Mouse (Mus musculus): ENCODE measurements around the gene Timeless. TPM values are rescaled to one million over a fixed set of nuclear protein-coding genes. Genes with fewer than 3 reads are reported as not detected.
"Not testable (repeated sequence)": the region's sequence is repeated elsewhere in the genome, so short reads cannot be mapped to it uniquely, and the experiment has no call there.

The Timeless gene
- 52.8 and 60.3 TPM in 2 replicates for total RNA-seq (2017)

DNA sequence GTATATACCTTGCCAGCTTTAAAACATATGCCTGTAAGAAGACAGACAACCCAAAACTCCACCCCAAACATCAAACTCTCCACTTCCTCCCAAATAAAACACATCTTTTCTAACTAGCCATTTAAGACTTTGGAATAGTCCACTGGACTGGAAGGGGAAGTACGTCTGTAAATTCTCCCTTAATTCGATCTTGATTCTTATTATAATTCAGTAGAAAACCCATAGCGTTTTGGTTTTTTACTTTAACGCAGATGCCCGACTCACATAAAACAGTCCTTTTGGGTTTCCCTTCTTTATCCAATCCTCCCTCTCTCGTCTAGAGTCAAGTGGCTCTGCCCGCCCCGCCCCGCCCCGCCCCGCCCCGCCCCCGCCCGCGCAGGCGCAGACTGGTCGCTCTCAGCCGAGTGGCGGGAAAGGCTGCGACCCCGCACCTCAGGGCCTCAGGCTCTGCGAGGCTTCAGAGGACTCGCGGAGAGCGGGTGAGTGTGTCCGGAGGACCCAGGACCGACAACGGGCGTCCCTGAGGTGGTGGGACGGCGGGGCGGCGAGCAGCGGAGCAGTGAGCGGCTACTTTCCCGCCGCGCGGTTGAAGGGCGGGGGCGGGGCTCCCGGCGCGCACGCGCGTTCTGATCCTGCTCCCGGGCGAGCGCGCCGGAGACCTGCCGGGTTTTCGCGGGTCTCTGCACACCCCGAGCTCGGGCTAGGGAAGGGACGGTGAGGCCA lies at the start of gene Timeless:
Gene Timeless, plus strand, starts transcription at position 369 of the 723 bp plus-strand sequence.
- peak; percentile 39 to 64 for ATAC-seq (replicated peaks in 1 of 2; ENCODE audit: insufficient read depth in 1 of 2, low FRiP score in 2 of 2, low TSS enrichment in 1 of 2, low read depth in 1 of 2, poor library complexity in 2 of 2, severe bottlenecking in 2 of 2)

DNA sequence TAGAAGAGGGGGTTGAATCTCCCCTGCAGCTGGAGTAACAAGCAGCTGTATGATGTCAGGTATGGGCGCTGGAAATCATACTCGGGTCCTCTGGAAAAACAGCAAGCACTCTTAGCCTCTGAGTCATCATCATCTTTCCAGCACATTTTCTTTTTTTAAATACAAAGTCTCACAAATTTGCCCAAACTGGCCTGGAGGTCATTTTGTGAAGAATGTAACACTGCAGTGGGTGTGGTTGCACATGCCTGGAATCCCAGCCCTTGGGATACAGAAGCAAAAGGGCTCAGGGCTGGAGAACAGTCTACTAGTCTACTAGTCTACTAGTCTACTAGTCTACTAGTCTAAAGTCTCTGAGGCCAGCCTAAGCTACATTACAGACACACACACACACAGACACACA lies 47.6 kb upstream of the Timeless start:
- ATAC-seq (replicated peaks in 1 of 2; ENCODE audit: insufficient read depth in 1 of 2, low FRiP score in 2 of 2, low TSS enrichment in 1 of 2, low read depth in 1 of 2, poor library complexity in 2 of 2, severe bottlenecking in 2 of 2) = no peak

DNA sequence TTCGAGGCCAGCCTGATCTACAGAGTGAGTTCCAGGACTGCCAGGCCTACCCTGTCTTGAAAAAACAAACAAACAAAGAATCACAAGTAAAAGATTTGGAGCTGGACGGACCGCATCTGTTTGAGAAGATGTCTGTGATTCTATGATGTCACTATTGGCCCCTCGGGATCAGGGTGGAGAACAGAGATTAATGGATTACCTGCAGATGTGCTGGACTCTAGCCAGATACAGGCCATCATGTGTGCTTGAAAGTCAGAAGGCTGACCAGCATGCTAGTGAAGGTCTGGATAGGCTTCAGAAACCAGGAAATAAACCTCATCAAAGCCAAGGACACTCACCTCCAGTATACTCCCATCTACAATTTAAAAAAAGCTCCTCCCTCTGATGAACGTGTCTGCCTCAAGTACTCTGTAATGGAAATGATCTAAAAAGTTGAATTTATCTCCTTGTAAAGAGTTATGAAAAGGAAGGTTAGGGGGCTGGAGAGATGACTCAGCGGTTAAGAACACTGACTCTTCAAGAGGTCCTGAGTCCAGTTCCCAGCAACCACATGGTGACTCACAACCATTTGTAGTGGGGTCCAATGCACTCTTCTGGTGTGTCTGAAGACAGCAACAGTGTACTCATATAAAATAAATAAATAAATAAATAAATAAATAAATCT lies 46.5 kb upstream of the Timeless start:
- ATAC-seq (replicated peaks in 1 of 2; ENCODE audit: insufficient read depth in 1 of 2, low FRiP score in 2 of 2, low TSS enrichment in 1 of 2, low read depth in 1 of 2, poor library complexity in 2 of 2, severe bottlenecking in 2 of 2) = no peak

DNA sequence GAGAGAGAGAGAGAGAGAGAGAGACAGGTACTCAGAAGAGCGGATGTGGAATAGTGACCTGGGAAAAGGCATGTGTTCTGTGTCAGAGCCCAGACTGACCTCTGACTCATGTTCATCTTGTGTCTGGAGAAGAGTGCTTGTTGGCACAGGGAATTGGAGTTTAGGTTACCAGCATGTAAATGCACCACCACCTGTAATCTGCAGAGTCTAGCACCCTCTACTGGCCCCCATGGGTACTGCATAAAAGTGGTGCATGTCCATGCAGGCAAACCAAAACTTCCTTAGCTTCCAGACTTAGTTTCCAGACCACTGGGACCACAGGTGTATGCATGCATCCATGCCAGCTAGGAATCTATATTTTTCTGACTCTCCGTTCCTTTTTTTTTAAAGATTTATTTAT lies 45.9 kb upstream of the Timeless start:
- ATAC-seq (replicated peaks in 1 of 2; ENCODE audit: insufficient read depth in 1 of 2, low FRiP score in 2 of 2, low TSS enrichment in 1 of 2, low read depth in 1 of 2, poor library complexity in 2 of 2, severe bottlenecking in 2 of 2) = peak; percentile 72 to 87; a peak in 3 of 4 replicates

DNA sequence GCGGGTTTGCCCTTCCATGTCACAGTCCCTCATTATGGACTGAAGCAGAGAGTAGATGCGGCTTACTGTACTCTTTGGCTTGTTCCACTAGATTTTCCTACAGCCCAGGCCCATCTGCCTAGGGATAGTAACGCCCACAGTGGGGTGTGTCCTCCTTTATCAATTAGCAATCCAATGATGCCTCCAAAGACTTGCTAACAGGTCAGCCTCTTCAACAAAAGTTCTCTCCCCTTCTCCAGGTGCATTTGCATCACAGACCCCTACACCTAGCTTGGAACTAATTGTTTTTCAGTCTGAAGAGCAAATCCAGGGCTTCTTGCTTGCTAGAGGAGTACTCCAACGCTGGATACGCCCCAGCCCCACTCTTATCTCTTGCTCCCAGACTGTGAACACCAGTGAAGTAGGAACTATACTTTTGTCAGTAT lies 44.7 kb upstream of the Timeless start:
- no peak for ATAC-seq (replicated peaks in 1 of 2; ENCODE audit: insufficient read depth in 1 of 2, low FRiP score in 2 of 2, low TSS enrichment in 1 of 2, low read depth in 1 of 2, poor library complexity in 2 of 2, severe bottlenecking in 2 of 2)

DNA sequence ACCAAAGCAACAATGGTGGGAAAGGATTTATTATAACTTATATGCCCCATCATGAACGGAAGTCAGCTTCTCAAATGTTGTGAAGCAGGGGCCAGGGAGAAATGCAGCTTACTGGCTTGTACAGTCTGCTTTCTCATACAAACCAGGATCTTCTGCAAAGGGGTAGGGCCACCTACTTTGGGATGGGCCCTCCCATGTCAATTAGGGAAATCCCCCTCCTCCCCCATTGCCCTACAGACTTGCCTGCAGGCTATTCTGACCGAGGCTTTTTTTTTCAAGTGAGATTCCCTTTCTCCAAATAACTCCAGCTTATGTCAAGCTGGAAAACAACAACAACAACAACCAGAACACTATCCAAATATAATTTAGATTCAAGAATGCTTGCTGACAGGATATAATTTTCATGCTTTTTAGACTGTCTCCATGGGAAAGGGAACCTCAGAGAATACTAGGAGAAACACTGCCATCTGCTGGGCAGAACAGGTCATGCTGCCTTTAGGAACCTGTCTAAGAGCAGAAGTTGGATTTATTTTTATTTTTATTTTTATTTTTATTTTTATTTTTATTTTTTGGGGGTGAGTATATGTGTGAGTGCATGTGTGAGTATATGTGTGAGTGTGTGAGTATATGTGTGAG lies 43.5 kb upstream of the Timeless start:
- peak in 1 of 2 experiments; percentile 69; a peak in 1 of 4 replicates for ATAC-seq (replicated peaks in 1 of 2; ENCODE audit: insufficient read depth in 1 of 2, low FRiP score in 2 of 2, low TSS enrichment in 1 of 2, low read depth in 1 of 2, poor library complexity in 2 of 2, severe bottlenecking in 2 of 2)

DNA sequence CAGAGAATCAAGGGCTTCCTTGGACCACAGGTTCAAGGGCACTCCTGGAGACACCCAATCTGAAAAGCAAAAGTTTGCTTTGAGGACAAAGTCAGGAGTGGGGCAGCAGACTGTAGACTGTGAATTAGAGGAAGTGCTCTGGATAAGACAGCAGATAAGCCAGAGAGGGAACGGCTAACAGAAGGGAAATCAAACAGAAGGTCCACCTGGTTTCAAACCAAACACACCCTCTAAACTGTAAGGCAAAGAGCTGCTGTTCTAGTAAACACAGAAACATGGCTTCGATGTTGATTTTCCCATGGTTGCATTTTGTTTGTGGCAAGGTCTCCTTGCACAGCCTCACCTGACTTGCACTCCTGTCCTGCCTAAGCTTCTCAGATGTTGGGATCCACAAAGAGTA lies 40.4 kb upstream of the Timeless start:
- no peak for ATAC-seq (replicated peaks in 1 of 2; ENCODE audit: insufficient read depth in 1 of 2, low FRiP score in 2 of 2, low TSS enrichment in 1 of 2, low read depth in 1 of 2, poor library complexity in 2 of 2, severe bottlenecking in 2 of 2)

DNA sequence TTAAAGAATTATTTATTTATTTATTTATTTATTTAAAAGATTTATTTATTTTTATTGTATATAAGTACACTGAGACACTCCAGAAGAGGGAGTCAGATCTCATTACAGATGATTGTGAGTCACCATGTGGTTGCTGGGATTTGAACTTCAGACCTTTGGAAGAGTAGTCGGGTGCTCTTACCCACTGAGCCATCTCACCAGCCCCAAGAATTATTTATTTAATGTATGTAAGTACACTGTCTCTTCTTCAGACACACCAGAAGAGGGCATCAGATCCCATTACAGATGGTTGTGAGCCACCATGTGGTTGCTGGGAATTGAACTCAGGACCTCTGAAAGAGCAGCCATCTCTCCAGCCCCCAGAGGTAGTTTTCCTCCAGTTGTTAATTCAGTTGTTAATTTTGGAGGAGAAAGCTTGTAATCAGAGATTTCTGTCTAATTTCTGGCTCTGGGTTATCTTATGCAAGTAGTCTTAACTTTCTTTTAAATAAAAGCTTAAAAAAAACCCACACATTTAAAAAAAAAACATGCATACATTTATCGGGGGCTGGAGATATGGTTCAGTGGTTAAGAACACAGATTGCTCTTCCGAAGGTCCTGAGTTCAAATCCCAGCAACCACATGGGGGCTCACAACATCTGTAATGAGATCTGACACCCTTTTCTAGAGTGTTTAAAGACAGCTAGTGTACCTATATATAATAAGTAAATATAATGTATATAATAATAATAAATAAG lies 39.7 kb upstream of the Timeless start:
- ATAC-seq (replicated peaks in 1 of 2; ENCODE audit: insufficient read depth in 1 of 2, low FRiP score in 2 of 2, low TSS enrichment in 1 of 2, low read depth in 1 of 2, poor library complexity in 2 of 2, severe bottlenecking in 2 of 2) = not testable (repeated sequence)

DNA sequence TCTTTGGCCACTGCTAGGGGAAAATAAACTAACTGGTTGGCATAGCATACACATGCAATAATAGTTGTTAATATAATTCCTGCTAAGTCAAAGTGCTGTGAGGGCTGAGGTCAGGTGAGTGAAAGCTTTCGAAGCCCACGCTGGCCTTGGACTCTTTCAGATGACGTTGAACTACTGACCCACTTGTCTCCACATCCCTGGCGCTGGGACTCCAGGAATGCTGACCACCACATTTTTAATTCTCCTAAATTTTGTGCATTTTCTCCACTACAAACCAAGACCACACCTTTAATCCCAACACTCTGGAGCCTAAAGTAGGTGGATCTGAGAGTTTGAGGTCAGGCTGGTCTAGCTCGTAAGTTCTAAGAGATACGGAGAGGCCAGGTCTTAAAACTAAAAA lies 38.8 kb upstream of the Timeless start:
- no peak for ATAC-seq (replicated peaks in 1 of 2; ENCODE audit: insufficient read depth in 1 of 2, low FRiP score in 2 of 2, low TSS enrichment in 1 of 2, low read depth in 1 of 2, poor library complexity in 2 of 2, severe bottlenecking in 2 of 2)

DNA sequence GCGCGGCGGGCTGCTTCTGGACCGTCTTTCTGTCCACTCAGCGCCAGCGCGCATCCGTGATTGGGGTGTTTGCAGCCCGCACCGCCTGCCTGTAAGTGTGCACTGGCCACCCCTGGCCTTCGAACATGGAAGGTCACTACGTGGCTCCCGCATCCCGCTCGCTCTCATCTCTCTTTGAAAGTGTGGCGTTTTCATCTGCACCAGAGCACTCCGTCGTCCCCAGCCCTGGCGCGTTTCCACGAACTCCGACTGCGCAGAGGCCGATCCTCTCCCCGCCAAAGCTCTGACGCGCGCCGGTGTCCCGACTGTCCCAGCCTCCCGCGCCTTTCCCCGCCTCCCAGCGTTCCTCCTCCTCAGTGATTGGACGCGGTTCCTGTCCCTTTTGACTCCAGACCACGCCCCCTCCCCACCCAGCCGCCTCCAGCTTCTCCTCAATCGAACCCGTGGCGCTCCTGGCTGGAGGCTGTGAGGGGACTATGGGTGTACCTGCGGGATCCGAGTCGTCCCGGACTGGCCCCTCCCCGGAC lies 37.8 kb upstream of the Timeless start, which contains the start of gene Gls2:
Gene Gls2, plus strand, starts transcription at position 434 of the 527 bp plus-strand sequence.
- peak; percentile 97 to 98 for ATAC-seq (replicated peaks in 1 of 2; ENCODE audit: insufficient read depth in 1 of 2, low FRiP score in 2 of 2, low TSS enrichment in 1 of 2, low read depth in 1 of 2, poor library complexity in 2 of 2, severe bottlenecking in 2 of 2)

DNA sequence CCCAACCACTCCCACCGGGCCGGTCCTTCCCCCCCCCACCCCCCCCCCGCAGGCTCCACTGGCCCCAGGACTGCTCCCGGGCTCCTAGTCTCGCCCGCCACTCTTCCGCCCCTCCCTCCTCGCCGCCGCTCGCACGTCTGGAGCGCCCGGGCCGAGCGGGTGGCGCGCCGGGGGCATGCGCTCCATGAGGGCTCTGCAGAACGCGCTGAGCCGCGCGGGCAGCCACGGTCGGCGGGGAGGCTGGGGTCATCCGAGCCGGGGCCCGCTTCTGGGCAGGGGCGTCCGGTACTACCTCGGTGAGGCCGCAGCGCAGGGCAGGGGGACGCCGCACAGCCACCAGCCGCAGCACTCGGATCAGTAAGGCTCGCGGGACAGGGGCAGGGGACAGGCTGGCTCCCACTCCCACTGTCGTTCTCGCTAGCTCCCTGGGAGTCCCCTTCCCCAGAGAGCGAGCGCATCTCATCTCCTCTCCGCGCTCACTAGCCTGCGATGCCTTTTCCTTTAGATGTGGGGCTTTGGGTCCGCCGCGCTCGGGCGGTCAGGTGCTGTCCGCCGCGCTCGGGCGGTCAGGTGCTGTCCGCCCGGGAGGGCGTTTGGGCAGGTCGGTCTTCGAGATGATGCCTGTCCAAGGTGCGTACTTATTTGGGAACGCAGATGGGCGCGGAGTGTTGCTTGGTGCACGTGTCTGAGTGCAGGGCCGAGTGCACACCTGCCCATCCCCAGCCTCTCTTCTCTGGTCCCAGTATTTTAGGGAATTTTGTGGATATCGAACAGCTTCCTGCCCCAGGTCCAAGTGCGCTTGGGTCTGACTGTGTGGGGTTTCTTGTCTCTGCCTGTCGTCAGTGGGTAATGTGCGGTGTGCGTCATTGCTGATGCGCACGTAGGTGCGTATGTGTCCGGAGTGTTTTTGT lies 37.1 kb upstream of the Timeless start:
- ATAC-seq (replicated peaks in 1 of 2; ENCODE audit: insufficient read depth in 1 of 2, low FRiP score in 2 of 2, low TSS enrichment in 1 of 2, low read depth in 1 of 2, poor library complexity in 2 of 2, severe bottlenecking in 2 of 2) = peak; percentile 17 to 18; a peak in 3 of 4 replicates

DNA sequence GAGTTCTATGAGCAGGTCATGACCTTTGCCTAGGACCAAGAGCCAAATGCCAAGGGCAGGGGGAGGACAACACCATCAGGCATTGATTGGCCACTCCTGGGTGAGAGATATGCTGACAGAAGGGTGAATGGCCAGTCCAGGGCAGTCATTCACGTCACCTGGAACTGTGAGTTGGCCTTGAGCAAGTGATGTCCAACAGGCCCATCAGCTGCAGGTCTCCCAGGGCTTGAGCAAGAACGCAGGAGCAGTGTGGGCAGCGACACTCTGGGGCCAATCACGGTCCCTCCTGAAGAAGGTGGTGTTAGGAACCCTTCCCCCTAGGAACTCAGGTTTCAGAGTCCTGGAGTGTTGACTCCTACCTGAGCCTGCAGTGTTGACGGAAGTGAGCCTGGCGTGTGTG lies 30.0 kb upstream of the Timeless start:
- ATAC-seq (replicated peaks in 1 of 2; ENCODE audit: insufficient read depth in 1 of 2, low FRiP score in 2 of 2, low TSS enrichment in 1 of 2, low read depth in 1 of 2, poor library complexity in 2 of 2, severe bottlenecking in 2 of 2) = no peak

DNA sequence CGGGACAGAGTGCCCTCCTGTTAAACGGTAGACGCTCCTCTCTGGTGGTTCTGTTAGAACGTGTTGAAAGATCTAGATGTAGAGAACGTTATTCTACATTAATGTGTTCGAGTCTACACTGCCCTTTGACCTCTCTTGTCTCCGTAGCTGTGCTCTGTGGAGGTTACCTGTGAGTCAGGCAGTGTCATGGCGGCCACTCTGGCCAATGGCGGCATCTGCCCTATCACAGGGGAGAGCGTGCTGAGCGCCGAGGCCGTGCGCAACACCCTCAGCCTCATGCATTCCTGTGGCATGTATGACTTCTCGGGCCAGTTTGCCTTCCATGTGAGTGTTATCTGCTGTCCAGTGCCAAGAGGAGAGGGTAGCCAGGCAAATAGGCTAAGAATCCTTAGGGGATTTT lies 26.9 kb upstream of the Timeless start:
- ATAC-seq (replicated peaks in 1 of 2; ENCODE audit: insufficient read depth in 1 of 2, low FRiP score in 2 of 2, low TSS enrichment in 1 of 2, low read depth in 1 of 2, poor library complexity in 2 of 2, severe bottlenecking in 2 of 2) = no peak

DNA sequence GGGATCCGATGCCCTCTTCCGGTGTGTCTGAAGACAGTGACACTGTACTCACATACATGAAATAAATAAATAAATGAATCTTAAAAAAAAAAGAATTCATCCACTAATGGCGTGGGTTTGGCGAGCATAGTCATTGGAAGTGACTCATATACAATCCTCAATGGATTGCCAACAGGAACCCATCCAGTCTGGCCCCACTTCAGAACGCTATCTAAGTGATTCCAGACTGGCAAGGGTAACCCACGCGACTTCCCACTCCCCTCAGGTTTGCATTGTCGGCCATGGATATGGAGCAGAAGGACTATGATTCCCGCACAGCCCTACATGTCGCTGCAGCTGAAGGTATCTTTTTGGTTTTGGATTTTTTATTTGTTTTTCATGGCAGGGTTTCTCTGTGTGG lies 23.5 kb upstream of the Timeless start:
- no peak for ATAC-seq (replicated peaks in 1 of 2; ENCODE audit: insufficient read depth in 1 of 2, low FRiP score in 2 of 2, low TSS enrichment in 1 of 2, low read depth in 1 of 2, poor library complexity in 2 of 2, severe bottlenecking in 2 of 2)

DNA sequence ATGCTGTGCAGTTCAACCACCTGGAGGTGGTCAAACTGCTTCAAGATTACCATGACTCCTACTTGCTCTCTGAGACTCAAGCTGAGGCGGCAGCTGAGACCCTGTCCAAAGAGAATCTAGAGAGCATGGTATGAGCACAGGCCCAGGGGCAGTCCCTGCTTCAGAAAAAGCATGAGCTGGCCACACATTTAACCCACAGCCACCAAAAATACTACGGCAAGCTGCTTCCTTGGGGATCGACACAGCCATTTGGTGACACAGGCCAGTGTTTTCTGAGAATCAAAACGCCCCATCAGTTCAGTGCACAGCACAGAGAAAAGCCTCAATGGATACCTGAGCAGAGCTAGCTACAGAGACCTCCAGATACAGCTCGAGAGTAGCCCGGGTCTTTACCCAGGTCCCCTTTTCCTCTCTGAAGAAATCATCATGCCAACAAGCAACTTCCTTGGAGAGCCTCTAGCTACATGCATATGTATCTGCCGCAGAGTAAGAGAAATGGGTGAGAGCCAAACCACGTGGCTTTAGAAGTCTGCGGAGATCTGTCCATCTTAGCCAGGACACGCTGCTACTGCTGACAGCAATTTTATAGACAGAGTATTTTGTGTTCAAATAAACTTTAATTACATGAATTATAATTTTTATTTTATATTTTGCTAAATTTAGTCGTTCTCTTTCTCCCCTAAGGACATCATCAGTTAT lies 22.4 kb upstream of the Timeless start:
- ATAC-seq (replicated peaks in 1 of 2; ENCODE audit: insufficient read depth in 1 of 2, low FRiP score in 2 of 2, low TSS enrichment in 1 of 2, low read depth in 1 of 2, poor library complexity in 2 of 2, severe bottlenecking in 2 of 2) = no peak

DNA sequence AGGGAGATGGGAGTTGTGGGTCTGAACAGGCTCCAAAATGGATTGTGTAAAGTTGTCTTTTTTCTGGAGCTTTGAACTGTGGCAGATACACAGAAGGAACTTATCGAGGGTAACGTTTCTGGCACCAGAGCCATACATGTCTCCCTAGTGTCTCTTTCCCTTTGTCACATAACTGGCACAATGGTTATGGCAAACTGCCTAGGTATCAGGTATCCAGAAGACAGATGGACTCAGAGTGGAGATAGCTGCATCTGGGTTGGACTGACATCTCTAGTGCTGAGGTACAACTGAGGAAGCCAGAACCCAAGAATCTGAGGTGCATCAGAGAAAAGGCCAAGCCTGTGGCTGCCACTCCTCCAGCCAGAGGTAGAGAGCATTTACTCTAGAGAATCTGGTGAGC lies 21.7 kb upstream of the Timeless start:
- ATAC-seq (replicated peaks in 1 of 2; ENCODE audit: insufficient read depth in 1 of 2, low FRiP score in 2 of 2, low TSS enrichment in 1 of 2, low read depth in 1 of 2, poor library complexity in 2 of 2, severe bottlenecking in 2 of 2) = no peak

Data from hematopoietic stem cell, adult 5-6 weeks (primary cell).